Mouse (Mus musculus) CD4-positive helper T cell, adult 2 months (primary cell): ENCODE data around the gene Khnyn.

Source experiments
- DNase-seq: peaks from one replicate; pipeline ENCODE4 v3.0.0-alpha.2; 2012; ENCODE audit warnings: low read depth, missing footprints, low spot score

The Khnyn gene

GRCm38 (mm10) chr14:55873242-55873713 is 11.5 kb upstream of the Khnyn start:
- no peak for DNase-seq

GRCm38 (mm10) chr14:55873714-55874683 is 10.7 kb upstream of the Khnyn start:
- peak; percentile 76 for DNase-seq

- DNase-seq, result no peak
Observed at GRCm38 (mm10) chr14:55877469-55878315, 7.1 kb upstream of the Khnyn start.

- DNase-seq, result no peak
Observed at GRCm38 (mm10) chr14:55878316-55878940, 6.3 kb upstream of the Khnyn start.

- DNase-seq, result peak; percentile 85
Observed at GRCm38 (mm10) chr14:55879623-55880022, 5.1 kb upstream of the Khnyn start.

- no peak for DNase-seq
Observed at GRCm38 (mm10) chr14:55880982-55881381, 3.8 kb upstream of the Khnyn start.

GRCm38 (mm10) chr14:55882171-55882641 is 2.5 kb upstream of the Khnyn start:
- peak; percentile 70 for DNase-seq

GRCm38 (mm10) chr14:55883149-55883661 is 1.5 kb upstream of the Khnyn start:
- DNase-seq, result no peak

- peak; percentile 18 for DNase-seq
Observed at GRCm38 (mm10) chr14:55883663-55884062, 1.1 kb upstream of the Khnyn start.

GRCm38 (mm10) chr14:55884166-55884565 is 581 bp upstream of the Khnyn start, which contains the start of gene Cbln3:
TSS of gene Cbln3 (minus strand) at chr14:55884392.
- DNase-seq, result no peak

GRCm38 (mm10) chr14:55885114-55885790 is 505 bp downstream of the Khnyn start:
- peak; percentile 53 for DNase-seq

- DNase-seq, result peak; percentile 78
Observed at GRCm38 (mm10) chr14:55885791-55886271, 1.1 kb downstream of the Khnyn start.

GRCm38 (mm10) chr14:55886571-55887382 is 2.0 kb downstream of the Khnyn start:
- no peak for DNase-seq

- no peak for DNase-seq
Observed at GRCm38 (mm10) chr14:55897671-55898070, 12.9 kb downstream of the Khnyn start.

GRCm38 (mm10) chr14:55898947-55899346 is 14.2 kb downstream of the Khnyn start:
- DNase-seq, result no peak

GRCm38 (mm10) chr14:55899701-55900413 is 15.1 kb downstream of the Khnyn start, which contains the start of gene Sdr39u1:
TSS of gene Sdr39u1 (minus strand) at chr14:55900293.
- DNase-seq, result peak; percentile 93

- DNase-seq, result no peak
Observed at GRCm38 (mm10) chr14:55900414-55900755, 15.6 kb downstream of the Khnyn start.

GRCm38 (mm10) chr14:55905518-55905917 is 20.8 kb downstream of the Khnyn start:
- peak; percentile 22 for DNase-seq

- peak; percentile 62 for DNase-seq
Observed at GRCm38 (mm10) chr14:55913406-55913805, 28.7 kb downstream of the Khnyn start.
